Mouse (Mus musculus) macrophage (primary cell): Measurements from ENCODE around the gene Cfap299. TPM values are rescaled to one million over a fixed set of nuclear protein-coding genes. Genes with fewer than 3 reads are reported as not detected.

Experiments used
- H3K27ac ChIP-seq: fragments of 350-480 bp; formaldehyde crosslinking; 2 replicates; pipeline ENCODE4 v1.9.0; 2021
- H3K36me3 ChIP-seq: fragments of 350-480 bp; formaldehyde crosslinking; 2 replicates; pipeline ENCODE4 v1.9.0; 2021; ENCODE audit errors: inconsistent target
- H3K4me3 ChIP-seq: fragments of 350-480 bp; formaldehyde crosslinking; 2 replicates; pipeline ENCODE4 v1.9.0; 2021; ENCODE audit errors: inconsistent target
- H3K79me2 ChIP-seq: fragments of 350-480 bp; formaldehyde crosslinking; 2 replicates; pipeline ENCODE4 v1.9.0; 2021; ENCODE audit errors: inconsistent target
- WGBS: methylation state at CpG from one replicate; pipeline ENCODE4 v1.1.7; 2026; ENCODE audit warnings: inconsistent platforms; ENCODE audit not compliant: missing documents; 5-methylcytosine and 5-hydroxymethylcytosine counted together
- polyA plus RNA-seq: library from polyadenylated mRNA; stranded (reverse); fragments of 250-400 nt; gene quantifications from 3 replicates; pipeline ENCODE4 v1.2.4, GENCODE M21; 2018; ENCODE audit warnings: inconsistent platforms

Cfap299 gene
- polyA plus RNA-seq, 1 experiment from 2014 or later = not detected

DNA sequence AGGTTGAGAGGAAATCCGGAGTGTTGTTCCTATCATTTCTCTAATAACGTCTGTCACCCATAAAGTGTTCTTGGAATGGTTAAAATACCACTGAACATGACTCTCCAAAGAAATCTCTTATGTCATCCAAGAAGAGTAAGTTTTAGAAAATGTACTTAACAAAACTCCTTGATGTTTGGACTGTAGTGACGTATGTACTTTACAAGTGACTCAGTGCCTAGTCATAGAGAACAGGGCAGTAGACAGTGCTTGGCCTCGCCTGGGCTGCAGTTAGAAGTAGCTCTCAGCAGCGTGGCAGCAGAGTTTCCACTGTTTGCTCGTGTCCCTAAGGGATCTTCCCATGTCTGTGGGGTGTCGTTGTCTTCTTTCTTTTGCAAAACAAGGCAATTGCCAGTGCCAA lies 101.0 kb downstream of the Cfap299 start:
- Histone ChIP-seq H3K27ac (no peak overlapping the region), H3K79me2 (no peaks in the 10 kb centered on the region), H3K36me3 (no peaks in the 10 kb centered on the region), H3K4me3 (no peak overlapping the region)
- 71% methylated on average over 7 of the region's 7 CpGs for WGBS

DNA sequence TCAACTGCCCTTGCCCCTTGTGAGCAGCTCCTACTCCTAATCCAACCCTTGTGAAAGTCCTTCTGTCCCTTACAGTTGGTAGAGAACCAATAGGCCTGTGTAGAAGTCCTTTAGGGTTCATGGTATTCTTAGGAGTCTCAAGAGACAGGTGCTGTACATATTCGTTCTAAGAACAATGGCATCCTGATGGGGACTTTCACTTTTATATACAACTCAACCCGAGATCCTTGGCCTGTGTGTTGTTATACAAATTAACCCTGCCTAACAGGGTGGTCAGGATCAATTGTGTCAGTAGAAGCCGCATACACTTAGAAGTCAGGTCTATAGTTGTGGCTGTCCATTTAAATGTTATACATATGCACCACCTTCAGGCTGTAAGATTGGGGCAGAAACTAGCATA lies 109.6 kb downstream of the Cfap299 start:
- Histone ChIP-seq H3K4me3 (no peak overlapping the region), H3K27ac (no peak overlapping the region), H3K79me2 (no peaks in the 10 kb centered on the region), H3K36me3 (no peaks in the 10 kb centered on the region)
- 83% methylated on average over 3 of the region's 3 CpGs for WGBS

DNA sequence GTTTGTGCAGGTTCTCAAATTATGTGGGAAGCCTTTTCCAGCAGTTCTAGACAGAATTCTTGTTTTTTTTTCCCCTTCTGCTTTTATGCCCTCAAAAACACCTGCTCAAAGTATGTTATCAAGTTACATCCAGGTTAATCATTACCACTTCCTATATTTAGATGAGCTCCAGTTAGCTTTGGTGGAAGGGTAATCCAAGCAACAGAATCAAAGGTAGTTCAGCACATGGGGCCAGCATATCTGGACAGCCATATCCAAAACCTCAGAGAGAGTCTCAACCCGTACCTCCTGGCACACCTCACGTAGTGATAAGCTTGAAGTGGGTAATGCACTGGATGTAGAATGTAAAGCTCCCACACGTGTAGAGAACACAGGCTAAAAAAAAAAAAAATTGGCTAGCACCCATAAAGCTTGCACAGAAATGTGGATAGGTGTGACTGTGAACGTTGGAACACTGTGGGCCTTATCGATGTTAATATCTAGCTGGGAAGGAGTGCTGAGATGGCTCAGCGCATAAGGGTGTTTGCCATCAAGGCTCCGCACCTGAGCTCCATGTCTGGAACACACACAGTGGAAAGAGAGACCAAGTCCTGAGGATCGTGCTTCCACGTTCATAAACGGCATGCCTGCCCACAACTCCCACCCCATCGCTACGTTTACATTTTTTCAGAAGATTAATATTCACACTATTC lies 117.8 kb downstream of the Cfap299 start:
- no peak overlapping the region for H3K4me3 ChIP-seq
- H3K27ac ChIP-seq = no peak overlapping the region
- no peaks in the 10 kb centered on the region for H3K79me2 ChIP-seq
- WGBS = 88% methylated on average over 12 of the region's 12 CpGs
- no peaks in the 10 kb centered on the region for H3K36me3 ChIP-seq

DNA sequence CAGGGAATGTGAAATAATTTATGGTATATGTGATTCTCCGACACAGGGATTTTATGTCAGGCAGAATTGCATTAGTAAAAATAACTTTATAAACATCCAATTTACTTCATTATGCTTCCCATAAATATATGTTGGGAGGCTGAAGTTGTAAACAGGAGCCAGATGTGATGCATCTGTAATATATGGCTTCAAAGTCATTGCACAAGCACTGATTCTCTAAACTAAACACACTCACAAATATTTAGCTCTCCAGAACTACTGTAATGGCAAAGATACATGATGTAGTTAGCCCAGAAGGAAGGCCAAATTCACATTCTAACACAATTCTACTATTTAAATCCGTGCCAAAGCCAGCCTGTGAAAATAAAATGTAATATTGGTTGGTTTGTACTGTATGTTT lies 120.8 kb downstream of the Cfap299 start:
- WGBS = 81% methylated on average over 2 of the region's 2 CpGs
- no peaks in the 10 kb centered on the region for H3K79me2 ChIP-seq
- no peak overlapping the region for H3K27ac ChIP-seq
- H3K4me3 ChIP-seq = no peak overlapping the region
- H3K36me3 ChIP-seq = no peaks in the 10 kb centered on the region

DNA sequence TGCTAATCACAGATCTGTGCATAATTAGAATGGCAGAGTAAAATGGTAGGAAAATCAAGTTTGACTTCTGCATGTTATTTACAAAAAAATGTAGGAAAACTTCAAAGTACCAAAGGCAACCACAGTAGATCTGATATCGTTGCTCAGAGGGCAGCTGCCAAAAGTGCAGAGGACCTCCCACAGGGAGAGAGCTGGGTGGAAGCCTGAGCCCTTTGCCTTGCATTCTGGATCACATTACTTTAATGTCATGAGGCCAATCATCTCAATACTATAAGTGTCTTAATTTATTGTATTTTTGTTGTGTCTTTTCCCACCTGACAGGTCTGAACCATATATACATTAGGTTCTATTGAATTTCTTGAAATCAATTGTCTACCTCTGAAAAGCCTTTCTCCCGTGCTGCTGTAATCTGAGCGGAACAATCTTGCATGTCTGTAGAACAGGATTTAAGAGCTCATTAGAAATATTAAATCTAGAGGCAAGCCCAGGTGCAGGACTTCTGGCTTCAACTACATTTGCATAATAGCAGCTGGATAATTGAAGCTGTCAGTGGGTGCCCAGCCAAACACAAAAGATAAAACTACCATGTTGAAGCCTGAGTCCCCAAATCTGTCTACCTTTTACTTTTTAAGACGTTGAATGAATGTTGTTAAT lies 137.9 kb downstream of the Cfap299 start:
- Histone ChIP-seq H3K27ac (no peak overlapping the region), H3K4me3 (no peak overlapping the region), H3K79me2 (no peaks in the 10 kb centered on the region), H3K36me3 (no peaks in the 10 kb centered on the region)
- WGBS = 78% methylated on average over 4 of the region's 4 CpGs

DNA sequence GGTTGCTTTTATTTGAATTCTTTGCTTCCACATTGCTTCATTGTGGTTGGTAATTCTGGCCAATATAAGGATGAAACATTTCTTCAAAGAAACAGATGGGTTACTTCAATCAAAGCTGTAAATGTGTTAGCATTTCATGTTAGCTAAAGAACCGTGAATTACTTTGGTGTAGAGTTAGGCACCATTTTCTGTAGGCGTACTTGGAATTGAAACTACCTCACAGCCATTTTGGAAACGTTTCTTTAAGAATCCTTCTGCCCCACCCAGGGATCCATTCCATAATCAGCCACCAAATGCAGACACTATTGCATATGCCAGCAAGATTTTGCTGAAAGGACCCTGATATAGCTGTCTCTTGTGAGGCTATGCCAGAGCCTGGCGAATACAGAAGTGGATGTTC lies 140.9 kb downstream of the Cfap299 start:
- no peak overlapping the region for H3K27ac ChIP-seq
- no peaks in the 10 kb centered on the region for H3K36me3 ChIP-seq
- WGBS = 83% methylated on average over 4 of the region's 4 CpGs
- H3K4me3 ChIP-seq = no peak overlapping the region
- no peaks in the 10 kb centered on the region for H3K79me2 ChIP-seq

DNA sequence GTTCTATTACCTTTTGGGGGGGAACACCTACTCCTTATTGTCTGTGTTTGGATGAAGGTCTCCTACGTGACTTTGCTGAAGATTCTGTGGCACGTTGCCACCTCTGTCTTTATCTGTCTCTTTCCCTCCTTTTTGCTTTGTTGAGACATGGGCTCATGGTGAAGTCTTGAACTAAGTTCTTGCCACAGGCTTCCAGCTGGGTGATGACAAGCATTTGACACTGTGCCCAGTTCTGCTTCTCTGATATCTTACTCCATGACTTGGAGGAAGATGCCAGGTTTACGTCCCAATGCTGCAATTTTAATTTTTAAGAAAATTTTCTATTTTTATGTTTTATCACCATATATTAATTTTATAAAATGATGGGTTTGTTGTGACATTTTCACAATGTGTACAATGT lies 147.4 kb downstream of the Cfap299 start:
- Histone ChIP-seq H3K36me3 (no peaks in the 10 kb centered on the region), H3K79me2 (no peaks in the 10 kb centered on the region)
- 96% methylated on average over 3 of the region's 3 CpGs for WGBS

DNA sequence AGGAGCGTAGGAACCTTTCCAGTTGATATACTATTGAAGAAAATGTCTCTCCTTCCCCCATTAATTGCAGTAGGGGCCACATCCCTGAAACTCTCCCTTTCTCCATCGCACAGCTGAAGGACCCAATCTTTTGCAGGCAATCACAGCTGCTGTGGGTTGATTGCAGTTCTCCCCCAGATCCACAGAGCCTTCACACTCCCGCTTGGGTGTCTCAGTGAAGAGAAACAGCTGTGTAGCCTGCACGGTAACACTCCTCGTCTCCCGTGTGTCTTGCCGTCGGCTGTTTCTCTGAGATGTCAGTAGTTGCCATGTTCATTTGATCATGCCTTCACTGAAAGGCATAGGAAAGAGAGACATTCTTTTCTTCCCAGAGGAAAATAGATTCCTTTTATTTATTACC lies 148.2 kb downstream of the Cfap299 start:
- H3K36me3 ChIP-seq = no peaks in the 10 kb centered on the region
- H3K27ac ChIP-seq = no peak overlapping the region
- H3K79me2 ChIP-seq = no peaks in the 10 kb centered on the region
- 89% methylated on average over 8 of the region's 8 CpGs for WGBS
- no peak overlapping the region for H3K4me3 ChIP-seq

More for the DNA sequence above, 147.4 kb downstream of the Cfap299 start:
- Histone ChIP-seq H3K27ac (no peak overlapping the region), H3K4me3 (no peak overlapping the region)

DNA sequence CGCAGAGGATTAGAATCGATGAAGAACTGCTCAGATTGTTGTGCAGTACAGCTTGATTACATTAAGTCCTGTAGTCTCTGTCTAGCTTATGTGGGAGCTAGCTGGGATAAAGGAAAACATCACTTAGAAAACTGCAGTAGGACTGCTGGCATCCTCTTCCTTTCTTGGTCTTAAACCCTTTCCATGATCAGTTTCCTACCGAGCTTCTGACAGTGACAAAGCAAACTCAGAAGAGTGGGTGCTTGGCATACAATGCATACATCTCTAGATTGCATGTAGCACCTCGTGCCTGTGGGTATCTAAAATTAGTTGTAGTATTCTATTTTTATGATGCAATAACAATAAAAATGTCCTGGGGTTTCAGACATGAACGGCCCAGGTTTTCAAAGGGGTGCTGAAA lies 154.4 kb downstream of the Cfap299 start:
- WGBS = 70% methylated on average over 5 of the region's 5 CpGs
- no peak overlapping the region for H3K27ac ChIP-seq
- no peaks in the 10 kb centered on the region for H3K36me3 ChIP-seq
- no peaks in the 10 kb centered on the region for H3K79me2 ChIP-seq
- no peak overlapping the region for H3K4me3 ChIP-seq

DNA sequence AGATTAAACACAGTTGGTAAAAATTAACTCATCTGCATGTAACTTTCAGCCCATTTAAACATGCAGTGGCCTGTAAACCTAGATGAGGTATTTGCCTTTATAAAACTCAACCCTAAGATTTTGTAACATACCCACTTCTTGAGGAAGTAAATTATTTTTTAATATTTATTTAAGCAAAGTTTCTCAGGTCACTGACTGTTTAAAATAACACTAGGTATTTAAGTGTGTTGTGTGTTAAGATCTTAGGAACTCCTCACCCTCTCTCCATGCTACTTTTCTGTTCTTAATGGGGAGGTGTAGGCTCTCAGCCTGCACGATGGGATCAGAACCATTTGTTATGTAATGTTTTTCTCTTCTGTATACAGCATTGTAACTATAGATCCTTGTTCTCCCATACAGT lies 156.1 kb downstream of the Cfap299 start:
- Histone ChIP-seq H3K36me3 (no peaks in the 10 kb centered on the region), H3K79me2 (no peaks in the 10 kb centered on the region), H3K27ac (no peak overlapping the region), H3K4me3 (no peak overlapping the region)
- 78% methylated on average over 1 of the region's 1 CpGs for WGBS

DNA sequence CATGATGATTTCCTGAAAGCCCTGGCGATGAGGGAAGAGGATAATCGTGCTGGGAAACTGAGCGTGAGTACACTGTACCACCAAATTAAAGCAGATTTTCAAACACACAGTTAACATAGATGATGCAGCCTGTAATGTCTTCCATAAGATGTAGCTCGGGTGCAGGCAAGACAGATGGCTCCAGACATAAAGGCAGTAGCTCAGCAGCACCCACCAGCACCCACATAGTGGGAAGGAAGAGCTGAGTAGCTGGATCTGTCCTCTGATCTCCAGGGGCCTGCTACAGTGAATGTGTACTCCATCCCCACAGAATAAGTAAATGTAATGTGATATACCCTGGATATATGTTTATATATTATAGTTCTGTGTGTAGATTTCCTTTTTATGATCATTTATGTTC lies 169.2 kb downstream of the Cfap299 start:
- Histone ChIP-seq H3K4me3 (no peak overlapping the region), H3K79me2 (no peaks in the 10 kb centered on the region), H3K27ac (no peak overlapping the region), H3K36me3 (no peaks in the 10 kb centered on the region)
- 86% methylated on average over 4 of the region's 4 CpGs for WGBS

DNA sequence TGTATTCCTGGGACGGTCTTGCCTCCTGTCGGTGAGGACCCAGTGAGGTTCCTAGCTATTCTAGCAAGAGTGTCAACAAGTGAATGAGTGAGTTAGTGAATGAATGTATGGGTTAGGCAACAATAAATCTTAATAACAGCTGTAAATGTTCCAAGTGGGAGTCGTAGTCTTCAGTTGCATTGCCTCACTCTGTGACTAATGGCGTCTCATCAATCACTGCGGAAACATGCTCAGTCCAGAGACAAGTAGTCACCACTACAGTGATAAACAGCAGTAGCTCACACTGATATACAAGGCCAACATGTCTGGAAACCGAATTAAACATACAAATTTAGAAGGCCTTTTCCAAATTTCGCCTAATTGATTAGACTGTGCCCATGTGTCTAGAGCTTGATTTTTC lies 187.1 kb downstream of the Cfap299 start:
- no peaks in the 10 kb centered on the region for H3K36me3 ChIP-seq
- no peaks in the 10 kb centered on the region for H3K79me2 ChIP-seq
- no peak overlapping the region for H3K27ac ChIP-seq
- no peak overlapping the region for H3K4me3 ChIP-seq
- WGBS = 83% methylated on average over 7 of the region's 7 CpGs

DNA sequence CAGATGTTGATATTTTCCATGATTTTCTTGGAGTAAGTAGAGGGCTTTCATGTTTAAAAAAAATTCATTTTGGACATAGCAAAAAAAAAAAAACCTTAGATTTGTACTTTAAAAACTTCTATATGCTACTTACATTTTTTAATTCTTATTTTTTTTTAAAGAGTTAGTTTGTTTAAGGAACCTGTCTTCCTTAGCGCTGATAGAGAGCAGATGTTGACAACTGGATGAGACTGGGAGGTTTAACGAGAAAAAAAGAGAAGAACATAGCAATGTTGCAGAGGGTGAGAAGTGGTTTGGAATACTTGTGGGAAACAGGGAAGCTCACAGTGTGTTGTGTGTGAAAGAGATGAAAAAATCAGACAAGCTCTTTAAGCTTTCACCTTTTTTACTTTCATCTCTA lies 191.0 kb downstream of the Cfap299 start:
- H3K36me3 ChIP-seq = no peaks in the 10 kb centered on the region
- no peak overlapping the region for H3K27ac ChIP-seq
- no peak overlapping the region for H3K4me3 ChIP-seq
- 78% methylated on average over 2 of the region's 2 CpGs for WGBS
- no peaks in the 10 kb centered on the region for H3K79me2 ChIP-seq

DNA sequence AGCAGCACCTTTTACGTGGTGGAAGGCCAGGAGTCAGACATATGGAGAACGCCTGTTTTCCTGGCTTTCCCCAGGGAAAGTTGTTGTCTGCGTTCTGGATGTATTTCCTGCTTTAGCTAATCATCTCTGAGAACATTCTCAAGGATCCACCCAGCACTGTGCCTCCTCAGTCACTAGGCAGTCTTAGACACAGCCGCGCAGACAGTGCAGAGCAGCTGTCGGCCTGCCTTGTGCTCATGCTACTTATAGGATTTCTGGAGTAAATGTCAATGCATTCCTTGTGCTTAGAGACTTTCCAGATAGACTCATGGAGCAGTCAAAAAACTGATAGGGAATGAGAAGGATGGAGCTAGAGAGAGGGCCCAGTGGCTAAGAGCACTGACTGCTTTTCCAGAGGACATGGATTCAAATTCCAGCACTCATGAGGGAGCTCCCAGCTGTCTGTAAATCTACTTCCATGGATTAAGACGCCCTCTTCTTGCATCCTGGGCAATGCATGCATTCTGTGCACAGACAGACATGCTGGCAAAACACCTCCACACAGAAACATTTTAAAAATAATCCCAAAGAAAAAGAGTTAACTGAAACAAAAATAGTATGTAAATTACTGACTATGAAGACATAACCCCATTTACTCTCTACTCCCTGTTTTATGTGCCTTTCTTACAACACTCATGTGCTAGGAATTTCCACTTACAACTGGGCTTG lies 193.3 kb downstream of the Cfap299 start:
- H3K27ac ChIP-seq = no peak overlapping the region
- no peak overlapping the region for H3K4me3 ChIP-seq
- WGBS = 87% methylated on average over 7 of the region's 7 CpGs
- no peaks in the 10 kb centered on the region for H3K36me3 ChIP-seq
- H3K79me2 ChIP-seq = no peaks in the 10 kb centered on the region

DNA sequence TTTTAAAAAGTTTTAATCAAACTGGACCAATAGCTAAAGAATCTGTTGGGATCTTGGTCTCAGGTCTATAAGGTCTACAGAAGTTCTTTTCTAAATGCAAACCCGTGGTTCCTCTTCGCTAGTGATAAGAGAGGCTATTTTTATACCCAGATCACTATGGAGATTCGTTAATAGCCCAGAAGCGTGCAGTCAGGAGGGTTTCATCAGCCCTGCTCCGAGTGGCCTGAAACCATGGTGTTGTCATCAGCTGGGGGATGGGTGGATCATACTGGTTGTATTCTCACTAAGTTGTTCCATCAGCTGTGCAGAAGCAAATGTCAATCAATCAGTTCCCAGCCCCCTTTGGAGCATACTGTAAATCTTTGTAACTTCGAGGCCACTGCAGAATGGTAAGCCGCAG lies 193.9 kb downstream of the Cfap299 start:
- no peak overlapping the region for H3K27ac ChIP-seq
- H3K79me2 ChIP-seq = no peaks in the 10 kb centered on the region
- no peaks in the 10 kb centered on the region for H3K36me3 ChIP-seq
- H3K4me3 ChIP-seq = no peak overlapping the region
- WGBS = 82% methylated on average over 7 of the region's 7 CpGs
